Mouse (Mus musculus): ENCODE measurements at regions not wholly inside any gene's neighbourhood (a gene's known extent, or its start where the extent isn't known, plus 50 kb on each side); places are given as distances from the start of the nearest gene placed in this dataset.

DNA sequence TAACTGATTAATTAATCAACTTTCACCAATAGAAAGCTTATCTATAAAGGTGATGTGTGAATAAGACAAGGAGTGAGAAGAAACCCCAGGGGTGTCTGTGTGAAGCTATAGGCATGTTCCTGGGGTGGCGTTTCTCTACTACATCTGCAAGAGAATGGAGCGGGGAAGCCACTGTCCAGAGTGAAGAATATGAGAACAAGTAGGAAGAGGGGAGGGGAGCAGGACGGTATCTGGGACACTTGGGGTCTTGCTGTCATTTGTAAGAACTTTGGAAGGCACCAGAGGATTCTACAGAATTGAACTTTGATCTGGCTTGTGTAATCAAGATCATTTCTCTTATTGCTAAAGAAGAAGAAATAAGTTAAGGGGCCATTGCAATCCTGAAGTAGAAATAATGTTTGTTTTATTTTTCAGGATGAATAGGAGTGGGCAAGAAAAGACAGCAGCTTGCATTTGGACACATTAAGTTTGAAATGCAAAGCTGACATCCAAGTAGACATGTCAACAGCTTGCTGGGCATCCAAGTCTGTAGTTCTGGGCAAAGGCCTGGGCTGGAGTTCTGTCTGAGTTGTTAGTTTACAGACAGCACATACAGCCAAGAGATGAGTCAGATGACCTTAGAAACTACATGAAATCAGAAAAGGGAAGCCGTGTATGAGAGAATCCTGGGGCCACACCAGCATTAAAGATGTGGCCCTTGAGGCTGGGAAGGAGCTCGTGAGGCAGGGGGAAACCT lies 89.9 kb upstream of the Pum3 start:
- H3K9me3 ChIP-seq (replicated peaks; ENCODE audit: low read length) = no peaks in the 10 kb centered on the region
- H3K4me2 ChIP-seq (ENCODE audit: insufficient read depth, low read depth, poor library complexity, severe bottlenecking) = no peak overlapping the region
- no peaks in the 10 kb centered on the region for H3K79me2 ChIP-seq (replicated peaks; ENCODE audit: control insufficient read depth, extremely low read depth, insufficient read depth, poor library complexity, severe bottlenecking)
- no peak for DNase-seq (ENCODE audit: extremely low read depth)
- H3K4me1 ChIP-seq (ENCODE audit: control insufficient read depth in 1 of 2, insufficient read depth in 2 of 2) = no peaks in the 10 kb centered on the region
- no peak for TF ChIP-seq ZMIZ1 (IDR thresholded peaks at IDR 0.05; ENCODE audit: low read depth, low read length)
- TF ChIP-seq CHD1 (IDR thresholded peaks at IDR 0.05; ENCODE audit: low read depth, low read length) = no peak
- TF ChIP-seq TCF12 (IDR thresholded peaks at IDR 0.05; ENCODE audit: low read depth, low read length) = no peak
- TF ChIP-seq USF1 (IDR thresholded peaks at IDR 0.05; ENCODE audit: low read depth, low read length) = no peak
- no peak for TF ChIP-seq RAD21 (IDR thresholded peaks at IDR 0.05; ENCODE audit: low read depth, low read length)
- no peak for TF ChIP-seq ELF1 (IDR thresholded peaks at IDR 0.05; ENCODE audit: low read depth, low read length)
- TF ChIP-seq MEF2A (IDR thresholded peaks at IDR 0.05; ENCODE audit: borderline replicate concordance, low read depth, low read length) = no peak
- no peak for TF ChIP-seq NRF1 (IDR thresholded peaks at IDR 0.05; ENCODE audit: low read depth, low read length)
- no peak for TF ChIP-seq TBP (conservative IDR thresholded peaks at IDR 0.05; ENCODE audit: low read depth, low read length)
- no peak for TF ChIP-seq CHD2 (IDR thresholded peaks at IDR 0.05; ENCODE audit: low read length)
- no peak for TF ChIP-seq MYC (IDR thresholded peaks at IDR 0.05; ENCODE audit: low read depth, low read length)
- no peak for TF ChIP-seq MXI1 (IDR thresholded peaks at IDR 0.05; ENCODE audit: low read depth, low read length)
- in situ Hi-C loops (cut with MboI; ENCODE audit: low pct_ligation_motif_present, low pct_unique_long_range_greater_than_20kb, low sequenced_read_pairs) = no loop called here
- H3K36me3 ChIP-seq (replicated peaks in 1 of 2; ENCODE audit: control insufficient read depth in 1 of 2, insufficient read depth in 1 of 2, low read length in 1 of 2) = no peaks in the 10 kb centered on the region
- dilution Hi-C loops (cut with MboI; ENCODE audit: extremely low pct_ligation_motif_present, extremely low pct_unique_long_range_greater_than_20kb, low sequenced_read_pairs) = no loop called here
- no peaks in the 10 kb centered on the region for H3K27me3 ChIP-seq (replicated peaks)
- no peak overlapping the region for H3K4me3 ChIP-seq (replicated peaks in 1 of 3; ENCODE audit: low read depth in 2 of 3, low read length in 2 of 3, poor library complexity in 1 of 3)
- no peak overlapping the region for H3K27ac ChIP-seq (ENCODE audit: insufficient read depth, low read depth)
- no peak overlapping the region for H3K9ac ChIP-seq (ENCODE audit: insufficient read depth, low read depth)

DNA sequence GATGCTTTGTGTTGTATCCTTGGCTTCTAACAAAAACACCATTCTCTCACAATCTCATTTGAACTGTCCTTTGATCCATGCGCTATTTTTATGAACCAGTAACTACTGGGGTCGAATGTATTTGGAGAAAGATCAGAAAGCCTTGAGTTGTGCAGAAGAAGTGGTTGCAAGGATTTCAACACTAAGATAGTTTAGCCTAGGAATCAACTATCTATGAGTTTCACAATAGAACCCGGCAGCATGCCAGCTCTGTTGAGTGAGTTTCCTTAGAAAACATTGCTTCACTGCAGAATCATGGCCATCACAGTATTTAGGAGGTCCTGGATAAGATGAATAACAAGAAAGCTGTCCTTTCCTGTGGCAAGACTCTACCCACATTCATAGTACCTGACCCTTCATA lies 84.6 kb upstream of the Pum3 start:
- H3K27me3 ChIP-seq (replicated peaks) = no peaks in the 10 kb centered on the region
- H3K9me3 ChIP-seq (replicated peaks; ENCODE audit: low read length) = no peaks in the 10 kb centered on the region
- no peak overlapping the region for H3K4me2 ChIP-seq (ENCODE audit: insufficient read depth, low read depth, poor library complexity, severe bottlenecking)
- H3K27ac ChIP-seq (ENCODE audit: insufficient read depth, low read depth) = no peak overlapping the region
- TF ChIP-seq IRF4 (IDR thresholded peaks at IDR 0.05; ENCODE audit: low read depth, low read length) (no peak), PAX5 (IDR thresholded peaks at IDR 0.05; ENCODE audit: low read length) (no peak), CTCF (conservative IDR thresholded peaks at IDR 0.05 in 1 of 2, IDR thresholded peaks at IDR 0.05 in 1 of 2; ENCODE audit: low read depth in 2 of 2, low read length in 2 of 2) (no peak), MAX (IDR thresholded peaks at IDR 0.05; ENCODE audit: low read length) (no peak), MAFK (IDR thresholded peaks at IDR 0.05; ENCODE audit: insufficient replicate concordance, low read length) (no peak), GABPA (IDR thresholded peaks at IDR 0.05; ENCODE audit: insufficient replicate concordance, low read depth, low read length) (no peak), JUN (IDR thresholded peaks at IDR 0.05; ENCODE audit: insufficient read depth, low read depth, low read length) (no peak), RAD21 (IDR thresholded peaks at IDR 0.05; ENCODE audit: low read depth, low read length) (no peak), CHD1 (IDR thresholded peaks at IDR 0.05; ENCODE audit: low read depth, low read length) (no peak), ETS1 (conservative IDR thresholded peaks at IDR 0.05; ENCODE audit: low read depth, low read length) (no peak), POLR2A (IDR thresholded peaks at IDR 0.05; ENCODE audit: low read depth, low read length) (no peak), TCF12 (IDR thresholded peaks at IDR 0.05; ENCODE audit: low read depth, low read length) (no peak), SIN3A (IDR thresholded peaks at IDR 0.05; ENCODE audit: low read length) (no peak), ZC3H11A (IDR thresholded peaks at IDR 0.05; ENCODE audit: low read depth, low read length) (no peak), TBP (conservative IDR thresholded peaks at IDR 0.05; ENCODE audit: low read depth, low read length) (no peak), NRF1 (IDR thresholded peaks at IDR 0.05; ENCODE audit: low read depth, low read length) (no peak), JUND (conservative IDR thresholded peaks at IDR 0.05; ENCODE audit: low read depth, low read length) (no peak), USF2 (conservative IDR thresholded peaks at IDR 0.05; ENCODE audit: low read depth, low read length) (no peak)
- no peaks in the 10 kb centered on the region for H3K79me2 ChIP-seq (replicated peaks; ENCODE audit: control insufficient read depth, extremely low read depth, insufficient read depth, poor library complexity, severe bottlenecking)
- in situ Hi-C loops (cut with MboI; ENCODE audit: low pct_ligation_motif_present, low pct_unique_long_range_greater_than_20kb, low sequenced_read_pairs) (no loop called here), dilution Hi-C loops (cut with MboI; ENCODE audit: extremely low pct_ligation_motif_present, extremely low pct_unique_long_range_greater_than_20kb, low sequenced_read_pairs) (no loop called here)
- DNase-seq (ENCODE audit: extremely low read depth) = no peak
- 0 out of 4 replicates have a peak, but pooled peaks cover 2 to 7% of the 10 kb centered on the region in 2 experiments for H3K4me1 ChIP-seq (ENCODE audit: control insufficient read depth in 1 of 2, insufficient read depth in 2 of 2)
- no peaks in the 10 kb centered on the region for H3K36me3 ChIP-seq (replicated peaks in 1 of 2; ENCODE audit: control insufficient read depth in 1 of 2, insufficient read depth in 1 of 2, low read length in 1 of 2)
- no peak overlapping the region for H3K4me3 ChIP-seq (replicated peaks in 1 of 3; ENCODE audit: low read depth in 2 of 3, low read length in 2 of 3, poor library complexity in 1 of 3)
- no peak overlapping the region for H3K9ac ChIP-seq (ENCODE audit: insufficient read depth, low read depth)

Measured in CH12.LX (cell line).